Mouse (Mus musculus) c-Kit-positive CD71-positive TER-119-negative erythroid progenitor cells, embryonic 14.5 days (primary cell): ENCODE results near the gene Klk1b11.
"Not testable (repeated sequence)": the region's sequence is repeated elsewhere in the genome, so short reads cannot be mapped to it uniquely, and the experiment has no call there.

ENCODE experiments used
- DNase-seq: peaks from one replicate; pipeline ENCODE4 v3.0.0-alpha.2; 2013; ENCODE audit warnings: low read depth

Gene Klk1b11

GRCm38 (mm10) chr7:43995577-43995976 is at the start of gene Klk1b11:
Gene Klk1b11, plus strand, starts transcription at chr7:43995877.
- DNase-seq, result not testable (repeated sequence)

DNA sequence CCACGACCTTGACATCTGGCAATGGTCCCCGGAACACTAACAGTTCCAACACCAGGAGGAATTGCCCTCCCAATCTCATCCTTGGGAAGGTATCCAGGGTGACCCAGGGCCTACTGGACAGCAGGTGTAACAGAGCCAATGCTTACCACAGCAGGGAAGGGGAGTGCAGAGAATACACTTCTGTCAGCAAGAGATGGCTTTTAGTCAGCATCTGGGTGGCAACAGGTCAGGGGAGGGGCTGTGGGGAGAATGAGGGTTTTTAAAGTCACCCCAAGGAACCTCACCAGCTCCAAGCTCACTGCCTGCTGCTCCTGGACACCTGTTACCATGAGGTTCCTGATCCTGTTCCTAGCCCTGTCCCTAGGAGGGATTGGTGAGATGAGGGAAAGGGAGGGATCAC is 45.3 kb upstream of the Klk1b11 start, which contains the start of gene Klk1b8:
Gene Klk1b8 (plus strand): TSS at position 301 of the 400 bp plus-strand sequence.
- DNase-seq, result no peak

DNA sequence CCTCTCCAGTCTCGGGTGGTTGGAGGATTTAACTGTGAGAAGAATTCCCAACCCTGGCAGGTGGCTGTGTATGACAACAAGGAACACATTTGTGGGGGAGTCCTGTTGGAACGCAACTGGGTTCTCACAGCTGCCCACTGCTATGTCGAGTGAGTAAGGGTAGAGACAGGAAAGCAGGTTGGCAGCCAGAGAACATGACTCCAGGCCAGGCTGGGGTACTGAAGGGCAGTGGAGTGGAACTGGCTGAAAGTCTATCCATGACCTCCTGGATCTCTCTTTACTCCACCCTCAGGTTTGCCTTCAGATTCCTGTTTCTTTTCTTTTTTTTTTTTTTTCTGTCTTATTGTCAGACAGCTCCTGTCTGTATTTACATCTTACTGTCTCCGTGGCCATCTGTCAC is 43.0 kb upstream of the Klk1b11 start:
- no peak for DNase-seq

- DNase-seq, result no peak
Observed at GRCm38 (mm10) chr7:43966451-43966850, 29.2 kb upstream of the Klk1b11 start, which contains the start of gene Klk1b1. Gene Klk1b1, plus strand, starts transcription at chr7:43966751.

DNA sequence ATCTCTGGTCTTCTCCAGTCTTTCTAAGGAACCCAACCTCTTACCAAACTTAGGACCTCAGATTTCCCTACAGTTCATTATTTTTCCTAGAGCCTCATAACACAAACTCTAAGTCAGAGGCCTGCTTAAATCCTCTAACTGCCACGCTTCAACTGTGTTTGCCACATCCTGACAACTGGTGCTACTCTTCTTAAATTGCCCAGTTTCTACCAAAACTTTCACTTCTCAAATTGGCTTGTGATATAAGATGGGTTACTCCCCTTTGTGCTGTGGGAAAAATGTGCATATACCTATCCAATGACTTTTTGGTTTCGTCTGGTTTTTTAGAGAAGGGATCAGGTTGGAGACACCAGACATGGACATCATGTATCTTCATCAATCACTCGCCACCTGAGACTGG is 28.6 kb upstream of the Klk1b11 start:
- no peak for DNase-seq

- no peak for DNase-seq
Observed at GRCm38 (mm10) chr7:43967612-43968011, 28.1 kb upstream of the Klk1b11 start.

DNA sequence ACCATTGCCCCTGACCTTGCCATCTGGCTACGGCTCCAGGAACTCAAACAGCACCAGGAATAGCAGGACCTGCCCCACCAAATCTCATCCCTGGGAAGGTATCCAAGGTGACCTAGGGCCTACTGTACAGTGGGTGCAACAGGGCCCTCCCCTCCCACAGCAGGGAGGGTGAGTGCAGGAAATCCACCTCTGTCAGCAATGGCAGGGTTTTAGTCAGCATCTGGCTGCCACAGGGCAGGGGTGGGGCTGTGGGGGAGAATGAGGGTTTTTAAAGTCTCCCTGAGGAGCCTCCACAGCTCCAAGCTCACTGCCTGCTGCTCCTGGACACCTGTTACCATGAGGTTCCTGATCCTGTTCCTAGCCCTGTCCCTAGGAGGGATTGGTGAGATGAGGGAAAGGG is 19.9 kb upstream of the Klk1b11 start, which contains the start of gene Klk1b9:
Gene Klk1b9 (plus strand): TSS at position 301 of the 400 bp plus-strand sequence.
- not testable (repeated sequence) for DNase-seq

GRCm38 (mm10) chr7:43985657-43986056 is 10.0 kb upstream of the Klk1b11 start:
- no peak for DNase-seq

GRCm38 (mm10) chr7:43994821-43995220 is 856 bp upstream of the Klk1b11 start:
- DNase-seq, result not testable (repeated sequence)

DNA sequence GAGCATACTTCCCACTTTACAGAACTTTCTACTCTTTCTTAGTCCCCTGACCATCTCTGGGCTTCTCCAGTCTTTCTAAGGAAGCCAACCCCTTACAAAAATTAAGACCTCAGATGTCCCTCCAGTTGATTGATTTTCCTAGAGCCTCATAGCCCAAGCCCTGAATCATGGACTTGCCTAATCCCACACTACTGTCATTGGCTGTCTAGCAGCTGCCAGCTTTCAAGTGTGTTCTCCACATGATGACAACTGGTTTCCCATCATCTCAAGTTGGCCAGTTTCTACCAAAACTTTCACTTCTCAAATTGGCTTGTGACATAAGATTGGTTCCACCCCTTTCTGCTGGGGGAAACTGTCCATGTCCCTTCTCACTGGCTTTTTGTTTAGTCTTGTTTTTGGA is 9.2 kb downstream of the Klk1b11 start:
- no peak for DNase-seq

- not testable (repeated sequence) for DNase-seq
Observed at GRCm38 (mm10) chr7:44011868-44012267, 16.2 kb downstream of the Klk1b11 start, which contains the start of gene Klk1b26. Gene Klk1b26, plus strand, starts transcription at chr7:44012168.

DNA sequence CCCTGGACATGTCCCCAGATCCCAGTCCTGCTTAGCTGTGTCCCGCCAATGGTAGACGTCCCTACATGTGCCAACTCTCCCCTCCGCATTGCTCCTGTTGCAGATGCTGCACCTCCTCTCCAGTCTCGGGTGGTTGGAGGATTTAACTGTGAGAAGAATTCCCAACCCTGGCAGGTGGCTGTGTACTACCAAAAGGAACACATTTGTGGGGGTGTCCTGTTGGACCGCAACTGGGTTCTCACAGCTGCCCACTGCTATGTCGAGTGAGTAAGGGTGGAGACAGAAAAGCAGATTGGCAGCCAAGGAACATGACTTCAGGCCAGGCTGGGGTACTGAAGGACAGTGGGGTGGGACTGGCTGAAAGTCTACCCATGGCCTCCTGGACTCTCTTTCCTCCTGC is 19.0 kb downstream of the Klk1b11 start:
- DNase-seq, result not testable (repeated sequence)

GRCm38 (mm10) chr7:44015071-44015470 is 19.4 kb downstream of the Klk1b11 start:
- no peak for DNase-seq
